Mouse (Mus musculus) heart, adult 2 months (tissue): ENCODE measurements around the gene Tia1. TPM values are rescaled to one million over a fixed set of nuclear protein-coding genes. Genes with fewer than 3 reads are reported as not detected.

Experiments
- DNase-seq, 2 experiments: peaks; one replicate each; pipeline ENCODE4 v3.0.0; 2021
- H3K27ac ChIP-seq: fragments of 200-600 bp; 2 replicates; pipeline ENCODE4 v1.8.1; 2022
- H3K27me3 ChIP-seq: fragments of 200-500 bp; 2 replicates; pipeline ENCODE4 v1.6.1; 2012; ENCODE audit warnings: mild to moderate bottlenecking, low read length, inconsistent platforms, mixed read lengths; ENCODE audit not compliant: control insufficient read depth, insufficient read depth
- H3K36me3 ChIP-seq: fragments of 200-500 bp; 2 replicates; pipeline ENCODE4 v1.6.1; 2012; ENCODE audit warnings: low read length, inconsistent platforms; ENCODE audit not compliant: control insufficient read depth, insufficient read depth
- H3K4me1 ChIP-seq: fragments of 200-500 bp; 2 replicates; pipeline ENCODE4 v1.6.1; 2011; ENCODE audit warnings: low read length; ENCODE audit not compliant: control insufficient read depth, insufficient read depth
- H3K4me3 ChIP-seq: fragments of 200-600 bp; 2 replicates; pipeline ENCODE4 v1.8.1; 2022
- H3K79me2 ChIP-seq: fragments of 200-500 bp; replicated peaks from 2 replicates; pipeline ENCODE4 v1.6.1; 2012; ENCODE audit warnings: mild to moderate bottlenecking, inconsistent platforms, low read length, moderate library complexity, mixed read lengths; ENCODE audit not compliant: control insufficient read depth, insufficient read depth
- H3K9ac ChIP-seq: fragments of 200-500 bp; 2 replicates; pipeline ENCODE4 v1.6.1; 2012; ENCODE audit warnings: low read depth, mild to moderate bottlenecking, control low read depth, inconsistent platforms, low read length, mixed read lengths
- CTCF ChIP-seq: fragments of 200-600 bp; IDR thresholded peaks from 2 replicates; pipeline ENCODE4 v1.8.1; 2022; ENCODE audit warnings: antibody characterized with exemption, mild to moderate bottlenecking, moderate library complexity
- EP300 ChIP-seq: fragments of 200-500 bp; IDR thresholded peaks from 2 replicates; pipeline ENCODE4 v1.6.1; 2011; ENCODE audit warnings: low read depth, low read length, control low read depth; ENCODE audit not compliant: insufficient read depth
- POLR2A ChIP-seq: fragments of 200-500 bp; IDR thresholded peaks from 2 replicates; pipeline ENCODE4 v1.6.1; 2011; ENCODE audit warnings: mild to moderate bottlenecking, low read depth, low read length, control low read depth; ENCODE audit not compliant: insufficient read depth
- WGBS: fragments of 180-500 bp; shearing (Covaris S2); methylation state at CpG from one replicate; pipeline ENCODE4 v1.1.7; 2018; 5-methylcytosine and 5-hydroxymethylcytosine counted together
- intact Hi-C: fragments of 180-260 bp; cut with DNase I; formaldehyde crosslinking; loops from one replicate; pipeline ENCODE4 v1.15.1; 2025
- long read RNA-seq: library from polyadenylated mRNA; stranded (forward); transcript quantifications from one replicate; pipeline ENCODE4 v2.0.0, GENCODE M21; 2021
- polyA plus RNA-seq: library from polyadenylated mRNA; depleted of rRNA; stranded (reverse); fragments of >200 nt; gene quantifications from 2 replicates; pipeline ENCODE4 v1.2.3, GENCODE M21; 2012; rRNA removed
- total RNA-seq, 2 experiments: library from RNA; stranded (reverse); gene quantifications; 2 replicates each; pipeline ENCODE4 v1.2.3; 2021

Gene Tia1
- total RNA-seq (10 to 100 TPM; 22.4 to 23.7 TPM), polyA plus RNA-seq (13.1 and 27.9 TPM in 2 replicates)
- long read RNA-seq, full-length matches to known transcripts: 12 of 12 reads
- long read RNA-seq, partial matches to known transcripts: 0 of 12 reads
- long read RNA-seq, other reads (novel, unspliced or antisense): 0 of 12 reads

- Histone ChIP-seq H3K9ac (peak within 1 kb of the TSS; percentile 92), H3K36me3 (peaks cover 13% of the 10 kb centered on the region), H3K4me1 (peaks cover 4% of the 10 kb centered on the region), H3K4me3 (peak within 1 kb of the TSS; percentile 79), H3K27ac (peak within 1 kb of the TSS; percentile 95), H3K79me2 (no peaks in the 10 kb centered on the region), H3K27me3 (no peaks in the 10 kb centered on the region)
- peak; percentile 94 to 98 for DNase-seq
- intact Hi-C loops: loop anchor here (2.0 to 5.0 kb wide), 3 partner anchors 35 to 277 kb away; partner anchors contain the start of gene C87436
- TF ChIP-seq CTCF (no peak), POLR2A (peak; percentile 67)
- WGBS: under 1% methylated on average over 62 of the region's 62 CpGs
Observed at GRCm38 (mm10) chr6:86404100-86404861, at the start of gene Tia1. Gene Tia1 (plus strand): TSS chr6:86404219.

DNA sequence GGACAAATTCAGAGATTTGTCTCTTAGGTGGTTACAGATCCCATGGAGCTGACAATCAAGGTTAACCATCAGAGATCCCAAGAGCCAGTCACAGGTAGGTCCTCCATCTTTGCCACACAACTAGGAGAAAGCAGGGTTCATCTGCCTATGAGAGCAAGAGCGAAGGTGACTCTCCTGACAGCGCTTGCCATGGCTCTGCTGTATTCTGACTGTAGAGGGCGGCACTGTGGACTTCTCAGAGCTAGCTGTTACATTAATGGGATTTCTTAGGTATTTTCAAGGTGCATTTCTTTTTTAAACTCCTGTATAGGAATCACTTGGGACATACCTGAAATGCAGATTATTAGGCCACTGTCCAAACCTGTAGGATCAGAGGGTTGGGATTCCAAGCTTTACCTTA is 49.1 kb upstream of the Tia1 start:
- H3K9ac ChIP-seq: no peak overlapping the region
- intact Hi-C loops: no loop called here

DNA sequence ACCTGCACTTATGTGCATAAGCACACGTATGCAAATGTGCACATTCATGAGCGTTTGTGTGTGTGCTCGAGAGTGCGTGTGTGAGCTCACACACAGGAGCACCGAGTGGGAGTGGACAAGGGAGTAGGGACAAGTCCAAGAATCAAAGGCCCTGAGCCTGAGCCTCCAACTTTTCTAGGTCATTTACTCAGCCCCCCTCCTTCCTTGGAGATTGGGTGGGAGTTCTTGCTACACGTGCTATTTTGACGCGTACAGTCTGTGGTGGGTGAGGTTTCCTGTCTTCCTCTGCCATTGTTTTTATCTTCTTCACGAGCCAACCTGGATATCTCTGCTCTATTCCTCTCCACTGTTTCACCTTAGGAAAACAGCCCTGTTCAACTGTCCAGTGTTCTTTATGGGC is 47.1 kb upstream of the Tia1 start:
- intact Hi-C loops: no loop called here
- Histone ChIP-seq H3K4me3 (no peak overlapping the region), H3K27me3 (no peaks in the 10 kb centered on the region), H3K4me1 (no peaks in the 10 kb centered on the region), H3K36me3 (no peaks in the 10 kb centered on the region), H3K79me2 (no peaks in the 10 kb centered on the region), H3K9ac (no peak overlapping the region), H3K27ac (no peak overlapping the region)
- 57% methylated on average over 9 of the region's 9 CpGs for WGBS
- DNase-seq: no peak
- TF ChIP-seq POLR2A: no peak
- no peak for TF ChIP-seq CTCF
- TF ChIP-seq EP300: no peak

More for the DNA sequence above, 49.1 kb upstream of the Tia1 start:
- TF ChIP-seq POLR2A: no peak
- no peak for TF ChIP-seq CTCF
- TF ChIP-seq EP300: no peak
- 76% methylated on average over 3 of the region's 3 CpGs for WGBS
- H3K79me2 ChIP-seq: no peaks in the 10 kb centered on the region
- no peaks in the 10 kb centered on the region for H3K36me3 ChIP-seq
- H3K4me3 ChIP-seq: no peak overlapping the region
- H3K27me3 ChIP-seq: no peaks in the 10 kb centered on the region
- H3K4me1 ChIP-seq: no peaks in the 10 kb centered on the region
- DNase-seq: no peak
- H3K27ac ChIP-seq: no peak overlapping the region

DNA sequence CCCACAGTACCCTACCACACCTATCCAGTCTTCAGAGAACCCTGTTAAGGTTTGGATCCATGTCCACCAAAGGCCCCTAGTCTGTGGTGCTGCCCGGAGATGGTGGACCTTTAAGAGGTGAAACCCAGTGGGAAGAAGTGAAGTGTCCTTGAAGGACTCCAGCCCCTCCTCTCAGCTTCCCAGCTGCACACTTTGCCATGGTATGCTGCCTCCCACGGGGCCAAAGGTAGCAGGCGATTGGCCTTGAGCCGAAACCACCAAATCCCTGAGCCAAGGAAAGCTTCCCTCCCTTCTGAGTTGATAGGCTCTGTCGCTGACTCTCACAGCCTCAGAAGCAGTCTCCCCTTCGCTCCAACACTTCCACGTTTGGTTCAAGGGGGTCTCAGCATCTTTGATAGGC is 43.3 kb upstream of the Tia1 start:
- 52% methylated on average over 7 of the region's 7 CpGs for WGBS
- H3K27ac ChIP-seq: no peak overlapping the region
- H3K4me1 ChIP-seq: no peaks in the 10 kb centered on the region
- no peaks in the 10 kb centered on the region for H3K36me3 ChIP-seq
- no peak overlapping the region for H3K9ac ChIP-seq
- H3K4me3 ChIP-seq: no peak overlapping the region
- intact Hi-C loops: loop anchor here (5.0 kb wide), 1 partner anchor 338 kb away; no protein-coding TSS in a partner anchor
- no peak for DNase-seq
- H3K27me3 ChIP-seq: no peaks in the 10 kb centered on the region
- TF ChIP-seq POLR2A (no peak), CTCF (no peak), EP300 (no peak)
- H3K79me2 ChIP-seq: no peaks in the 10 kb centered on the region

- intact Hi-C loops: loop anchor here (5.0 kb wide), 1 partner anchor 339 kb away; no protein-coding TSS in a partner anchor
- no peak for DNase-seq
- no peaks in the 10 kb centered on the region for H3K4me1 ChIP-seq
- no peak overlapping the region for H3K4me3 ChIP-seq
- no peaks in the 10 kb centered on the region for H3K79me2 ChIP-seq
- H3K9ac ChIP-seq: no peak overlapping the region
- no peak for TF ChIP-seq EP300
- 0 out of 2 replicates have a peak, but pooled peaks have one; percentile 1 for TF ChIP-seq CTCF
- H3K27ac ChIP-seq: no peak overlapping the region
- 83% methylated on average over 7 of the region's 7 CpGs for WGBS
- no peaks in the 10 kb centered on the region for H3K27me3 ChIP-seq
- no peaks in the 10 kb centered on the region for H3K36me3 ChIP-seq
Observed at GRCm38 (mm10) chr6:86361373-86361772, 42.6 kb upstream of the Tia1 start.

GRCm38 (mm10) chr6:86364442-86365141 is 39.4 kb upstream of the Tia1 start:
- intact Hi-C loops: loop anchor here (1.0 to 5.0 kb wide), 5 partner anchors 37 to 342 kb away; partner anchors contain the start of gene Tgfa

More at GRCm38 (mm10) chr6:86364442-86365141, 39.4 kb upstream of the Tia1 start:
- Histone ChIP-seq H3K27me3 (no peaks in the 10 kb centered on the region), H3K79me2 (no peaks in the 10 kb centered on the region), H3K4me3 (peak overlapping the region; percentile 82), H3K36me3 (no peaks in the 10 kb centered on the region), H3K9ac (peak overlapping the region; percentile 73), H3K4me1 (no peaks in the 10 kb centered on the region), H3K27ac (peak overlapping the region; percentile 22)
- DNase-seq: peak; percentile 74 to 75
- TF ChIP-seq CTCF (peak; percentile 97), EP300 (peak; percentile 66; the same call in 1 of the 2 replicates), POLR2A (no peak)
- WGBS: 1% methylated on average over 17 of the region's 17 CpGs
